Mouse (Mus musculus): ENCODE measurements around the gene Myoz2. TPM values are rescaled to one million over a fixed set of nuclear protein-coding genes. Genes with fewer than 3 reads are reported as not detected.

The Myoz2 gene
- total and polyA plus RNA-seq, 3 experiments: not detected

- Histone ChIP-seq H3K27ac (ENCODE audit: control insufficient read depth, low read depth, low read length) (no peak overlapping the region), H3K27me3 (ENCODE audit: control insufficient read depth in 1 of 2, insufficient read depth in 2 of 2, low read length in 2 of 2) (no peaks in the 10 kb centered on the region), H3K4me3 (ENCODE audit: control insufficient read depth in 1 of 2, insufficient read depth in 1 of 2, low read depth in 2 of 2, low read length in 2 of 2) (no peak overlapping the region), H3K36me3 (ENCODE audit: control insufficient read depth in 1 of 2, insufficient read depth in 2 of 2, low read length in 2 of 2) (no peaks in the 10 kb centered on the region), H3K9ac (ENCODE audit: control insufficient read depth, low read depth, low read length, poor library complexity, severe bottlenecking) (no peak overlapping the region), H3K9me3 (replicated peaks; ENCODE audit: insufficient read depth, low read length) (no peaks in the 10 kb centered on the region), H3K4me1 (ENCODE audit: control insufficient read depth in 1 of 2, insufficient read depth in 2 of 2, low read length in 2 of 2) (no peaks in the 10 kb centered on the region; a peak in 1 of 4 replicates), H3K79me2 (ENCODE audit: control insufficient read depth, insufficient read depth, low read length, poor library complexity) (no peaks in the 10 kb centered on the region)
- no peak for DNase-seq (ENCODE audit: low read depth, low spot score)
- no peak for TF ChIP-seq BHLHE40 (IDR thresholded peaks at IDR 0.05; ENCODE audit: borderline replicate concordance, low read depth, low read length)
- TF ChIP-seq MAX (IDR thresholded peaks at IDR 0.05; ENCODE audit: low read length): no peak
- TF ChIP-seq MAZ (IDR thresholded peaks at IDR 0.05; ENCODE audit: low read depth, low read length): no peak
- TF ChIP-seq CTCF (IDR thresholded peaks at IDR 0.05 in 2 of 3, conservative IDR thresholded peaks at IDR 0.05 in 1 of 3; ENCODE audit: control insufficient read depth in 1 of 3, insufficient read depth in 1 of 3, low read depth in 2 of 3, low read length in 3 of 3, poor library complexity in 1 of 3, severe bottlenecking in 1 of 3): no peak
- TF ChIP-seq USF1 (IDR thresholded peaks at IDR 0.05; ENCODE audit: low read depth, low read length): no peak
- TF ChIP-seq ZMIZ1 (IDR thresholded peaks at IDR 0.05; ENCODE audit: low read depth, low read length): no peak
- TF ChIP-seq TAL1 (IDR thresholded peaks at IDR 0.05; ENCODE audit: low read length): no peak
- TF ChIP-seq ELF1 (IDR thresholded peaks at IDR 0.05; ENCODE audit: low read depth, low read length): no peak
- no peak for TF ChIP-seq SIN3A (IDR thresholded peaks at IDR 0.05; ENCODE audit: low read length)
- no peak for TF ChIP-seq MEF2A (IDR thresholded peaks at IDR 0.05; ENCODE audit: extremely low read depth, insufficient replicate concordance, low read depth, low read length, poor library complexity, severe bottlenecking)
- no peak for TF ChIP-seq RCOR1 (IDR thresholded peaks at IDR 0.05; ENCODE audit: low read depth, low read length)
- TF ChIP-seq MYC (IDR thresholded peaks at IDR 0.05; ENCODE audit: low read depth, low read length): no peak
- no peak for TF ChIP-seq E2F4 (IDR thresholded peaks at IDR 0.05; ENCODE audit: borderline replicate concordance, low read depth, low read length)
These were observed 59.5 kb downstream of the Myoz2 start for GRCm38 (mm10) chr3:122975363-122975762.

- H3K27me3 ChIP-seq (ENCODE audit: control insufficient read depth in 1 of 2, insufficient read depth in 2 of 2, low read length in 2 of 2): no peaks in the 10 kb centered on the region
- H3K9me3 ChIP-seq (replicated peaks; ENCODE audit: insufficient read depth, low read length): no peaks in the 10 kb centered on the region
These were observed 60.0 kb downstream of the Myoz2 start for GRCm38 (mm10) chr3:122974833-122975232.

More at GRCm38 (mm10) chr3:122974833-122975232, 60.0 kb downstream of the Myoz2 start:
- Histone ChIP-seq H3K36me3 (ENCODE audit: control insufficient read depth in 1 of 2, insufficient read depth in 2 of 2, low read length in 2 of 2) (no peaks in the 10 kb centered on the region), H3K27ac (ENCODE audit: control insufficient read depth, low read depth, low read length) (no peak overlapping the region), H3K4me1 (ENCODE audit: control insufficient read depth in 1 of 2, insufficient read depth in 2 of 2, low read length in 2 of 2) (no peaks in the 10 kb centered on the region; a peak in 1 of 4 replicates), H3K79me2 (ENCODE audit: control insufficient read depth, insufficient read depth, low read length, poor library complexity) (no peaks in the 10 kb centered on the region), H3K9ac (ENCODE audit: control insufficient read depth, low read depth, low read length, poor library complexity, severe bottlenecking) (no peak overlapping the region), H3K4me3 (ENCODE audit: control insufficient read depth in 1 of 2, insufficient read depth in 1 of 2, low read depth in 2 of 2, low read length in 2 of 2) (no peak overlapping the region)
- TF ChIP-seq MYB (IDR thresholded peaks at IDR 0.05; ENCODE audit: low read depth, low read length): no peak
- no peak for TF ChIP-seq ETS1 (IDR thresholded peaks at IDR 0.05; ENCODE audit: low read depth, low read length)
- no peak for TF ChIP-seq TAL1 (IDR thresholded peaks at IDR 0.05; ENCODE audit: low read length)
- no peak for TF ChIP-seq JUND (IDR thresholded peaks at IDR 0.05; ENCODE audit: low read depth, low read length)
- no peak for TF ChIP-seq USF2 (IDR thresholded peaks at IDR 0.05; ENCODE audit: borderline replicate concordance in 1 of 2, insufficient read depth in 1 of 2, low read depth in 1 of 2, low read length in 2 of 2)
- TF ChIP-seq NELFE (IDR thresholded peaks at IDR 0.05; ENCODE audit: low read depth, low read length): no peak
- TF ChIP-seq RCOR1 (IDR thresholded peaks at IDR 0.05; ENCODE audit: low read depth, low read length): no peak
- TF ChIP-seq SIN3A (IDR thresholded peaks at IDR 0.05; ENCODE audit: low read length): no peak
- no peak for TF ChIP-seq UBTF (IDR thresholded peaks at IDR 0.05; ENCODE audit: borderline replicate concordance, insufficient read depth, low read depth, low read length)
- no peak for TF ChIP-seq ZMIZ1 (IDR thresholded peaks at IDR 0.05; ENCODE audit: low read depth, low read length)
- TF ChIP-seq MAZ (IDR thresholded peaks at IDR 0.05; ENCODE audit: low read depth, low read length): no peak
- DNase-seq (ENCODE audit: low read depth, low spot score): no peak

Measured in MEL (cell line).